In genomic region chr2:76690436-76691204, GRCm38 (mm10) we compare ENCODE assay signal across 12 mouse cellular contexts. TPM values are rescaled to one million over a fixed set of nuclear protein-coding genes. Genes with fewer than 3 reads are reported as not detected.
A peak's percentile ranks its signal among the peaks of the same experiment; 100 is the strongest.
DNase-seq lines count a peak whose midpoint lies in the region; ATAC-seq and TF ChIP-seq lines count a peak whose summit lies in the region.
"Had no signal": no experiment of that assay in that cellular context is flagged by ENCODE, and none has a peak within 500 bp of the region (broad histone marks: within the 10 kb centered on the region; RNA-seq: fewer than 3 reads in every experiment).

No protein-coding gene starts in this region.

- intact Hi-C loops in left cerebral cortex, postnatal 25 days (cut with DNase I) = no loop called here

- H3K4me1 ChIP-seq in brown adipose tissue, adult 24 weeks (ENCODE audit: control insufficient read depth, insufficient read depth, insufficient read length, low read length) = peaks cover 5% of the 10 kb centered on the region
- no peaks in the 10 kb centered on the region for H3K4me1 ChIP-seq in lung, embryonic 14.5 days (ENCODE audit: insufficient read depth)
- H3K4me1 ChIP-seq: midbrain, embryonic 15.5 days had no signal

- peak; percentile 69; the same call in 1 of the 2 replicates for ATAC-seq in lung, embryonic 14.5 days (ENCODE audit: insufficient read depth)
- ATAC-seq: midbrain, embryonic 15.5 days had no signal

- H3K4me3 ChIP-seq in brown adipose tissue, adult 24 weeks (ENCODE audit: insufficient read depth, low read depth, low read length) = no peak overlapping the region
- no peak overlapping the region for H3K4me3 ChIP-seq in lung, embryonic 14.5 days (ENCODE audit: low read depth, low read length)
- H3K4me3 ChIP-seq: erythroblast, embryonic 14.5 days; midbrain, embryonic 15.5 days had no signal

- H3K27ac ChIP-seq in brown adipose tissue, adult 24 weeks (replicated peaks; ENCODE audit: low read depth, low read length) = peak overlapping the region; percentile 57
- H3K27ac ChIP-seq in lung, embryonic 14.5 days (ENCODE audit: low read depth) = peak overlapping the region; percentile 48; the same call in 1 of the 2 replicates
- H3K27ac ChIP-seq: midbrain, embryonic 15.5 days had no signal

- TF ChIP-seq CTCF in lung, embryonic 14.5 days (IDR thresholded peaks at IDR 0.05; ENCODE audit: low read depth) = no peak

- DNase-seq in MEL-GATA-1-ER (ENCODE audit: extremely low read depth, low read depth) = peak; percentile 85
- DNase-seq in heart, postnatal 4 days = peak; percentile 63
- peak; percentile 67 for DNase-seq in lung, embryonic 14.5 days
- DNase-seq in left cerebral cortex, adult 11 months (ENCODE audit: low spot score) = no peak
- DNase-seq in left cerebral cortex, postnatal 25 days (ENCODE audit: low spot score in 2 of 2) = no peak
- no peak for DNase-seq in cerebellum, adult 18-20 months

- 70% methylated on average over 12 of the region's 12 CpGs for WGBS in lung, embryonic 14.5 days

- no peak overlapping the region for H3K4me2 ChIP-seq in lung, embryonic 14.5 days
- H3K4me2 ChIP-seq: midbrain, embryonic 15.5 days had no signal

- no peaks in the 10 kb centered on the region for H3K9me3 ChIP-seq in lung, embryonic 14.5 days (ENCODE audit: low read depth, low read length)
- H3K9me3 ChIP-seq: G1E; midbrain, embryonic 15.5 days had no signal

- no peaks in the 10 kb centered on the region for H3K27me3 ChIP-seq in lung, embryonic 14.5 days (ENCODE audit: insufficient read depth, low read length)
- H3K27me3 ChIP-seq: midbrain, embryonic 15.5 days had no signal

- peaks cover 82% of the 10 kb centered on the region for H3K36me3 ChIP-seq in lung, embryonic 14.5 days (ENCODE audit: insufficient read depth)

- H3K9ac ChIP-seq in lung, embryonic 14.5 days = no peak overlapping the region
- H3K9ac ChIP-seq: midbrain, embryonic 15.5 days had no signal

RNA-seq across cellular contexts. Expression of gene Plekha3, which starts 15.5 kb away (rescaled TPM):
- 20.2 and 24.4 TPM in 2 replicates for polyA plus RNA-seq in brown adipose tissue, adult 24 weeks (2012; ENCODE audit: insufficient read depth, insufficient read length, missing spikeins)
- total RNA-seq in heart, postnatal 4 days (2021) = 10 to 100 TPM; 21.5 to 22.5 TPM
- polyA plus RNA-seq in lung, embryonic 14.5 days (2014; fragmentation: Nextera tagmentation; extraction: Ambion mirVana) = 13.8 and 14.1 TPM in 2 replicates
- 10 to 100 TPM; 37.1 to 38.3 TPM for total RNA-seq in left cerebral cortex, postnatal 25 days (2021)

RNA-seq across cellular contexts. Expression of gene Fkbp7, which starts 17.7 kb away (rescaled TPM):
- polyA plus RNA-seq in brown adipose tissue, adult 24 weeks (2012; ENCODE audit: insufficient read depth, insufficient read length, missing spikeins) = 69.7 and 69.9 TPM in 2 replicates
- 10 to 100 TPM; 23.8 to 30.0 TPM for total RNA-seq in heart, postnatal 4 days (2021)
- 69.0 and 72.8 TPM in 2 replicates for polyA plus RNA-seq in lung, embryonic 14.5 days (2014; fragmentation: Nextera tagmentation; extraction: Ambion mirVana)
- total RNA-seq in left cerebral cortex, postnatal 25 days (2021) = 1 to 10 TPM; 4.4 to 5.6 TPM

RNA-seq across cellular contexts. Expression of gene Pjvk, which starts 42.3 kb away (rescaled TPM):
- polyA plus RNA-seq in brown adipose tissue, adult 24 weeks (2012; ENCODE audit: insufficient read depth, insufficient read length, missing spikeins) = not detected in 2 replicates
- total RNA-seq in heart, postnatal 4 days (2021) = not detected
- 0.78 and 0.88 TPM in 2 replicates for polyA plus RNA-seq in lung, embryonic 14.5 days (2014; fragmentation: Nextera tagmentation; extraction: Ambion mirVana)
- under 1 TPM; 0.27 to 0.30 TPM for total RNA-seq in left cerebral cortex, postnatal 25 days (2021)
- polyA plus RNA-seq: erythroblast, embryonic 14.5 days; G1E; large intestine, adult 2 months; small intestine, adult 2 months had no signal

RNA-seq across cellular contexts. Expression of gene Prkra, which starts 42.8 kb away (rescaled TPM):
- polyA plus RNA-seq in brown adipose tissue, adult 24 weeks (2012; ENCODE audit: insufficient read depth, insufficient read length, missing spikeins) = 22.6 and 23.4 TPM in 2 replicates
- total RNA-seq in heart, postnatal 4 days (2021) = 10 to 100 TPM; 20.7 to 22.6 TPM
- polyA plus RNA-seq in lung, embryonic 14.5 days (2014; fragmentation: Nextera tagmentation; extraction: Ambion mirVana) = 77.3 and 79.4 TPM in 2 replicates
- 10 to 100 TPM; 14.2 to 14.7 TPM for total RNA-seq in left cerebral cortex, postnatal 25 days (2021)

Comparison
In these comparisons a context has a peak if more than half of its experiments do, and no peak if none do; other contexts are left out.
1. DNase-seq: peak in MEL-GATA-1-ER (single experiment), heart, postnatal 4 days (single experiment) and lung, embryonic 14.5 days (single experiment); none in left cerebral cortex, adult 11 months (single experiment), left cerebral cortex, postnatal 25 days (0 of 2) and cerebellum, adult 18-20 months (0 of 2).